Mouse (Mus musculus) heart, embryonic 14.5 days (tissue): Measurements from ENCODE around the gene Lrrc4b. TPM values are rescaled to one million over a fixed set of nuclear protein-coding genes. Genes with fewer than 3 reads are reported as not detected.

Experiments
- ATAC-seq: fragments of 200-750 bp; cut with Nextera tagmentation; 2 replicates; pipeline ENCODE4 v1.8.0; 2017; ENCODE audit warnings: low read depth, moderate TSS enrichment; ENCODE audit not compliant: insufficient number of reproducible peaks, insufficient read depth, low FRiP score
- H3K27ac ChIP-seq, 2 experiments: fragments of 200-500 bp in 1 of 2; fragments of 300-500 bp in 1 of 2; sonication (generic) in 1 of 2; replicated peaks in 1 of 2; 2 replicates each; pipeline ENCODE4 v1.5.1; 2012 to 2014; ENCODE audit warnings: low read depth in 2 of 2, low read length in 2 of 2, control low read depth in 1 of 2, mild to moderate bottlenecking in 1 of 2, mixed read lengths in 1 of 2; ENCODE audit not compliant: control insufficient read depth in 1 of 2, insufficient read depth in 1 of 2
- H3K27me3 ChIP-seq: fragments of 300-500 bp; sonication (generic); 2 replicates; pipeline ENCODE4 v1.6.1; 2014; ENCODE audit warnings: mild to moderate bottlenecking, low read length, control low read depth; ENCODE audit not compliant: control insufficient read depth, insufficient read depth
- H3K36me3 ChIP-seq: fragments of 300-500 bp; sonication (generic); 2 replicates; pipeline ENCODE4 v1.6.1; 2014; ENCODE audit warnings: mild to moderate bottlenecking, control low read depth, low read length, mixed read lengths; ENCODE audit not compliant: control insufficient read depth, insufficient read depth
- H3K4me1 ChIP-seq, 2 experiments: fragments of 200-500 bp in 1 of 2; fragments of 300-500 bp in 1 of 2; sonication (generic) in 1 of 2; 2 replicates each; pipeline ENCODE4 v1.6.1; 2012 to 2014; ENCODE audit warnings: low read length in 2 of 2, control low read depth in 1 of 2, mixed read lengths in 1 of 2; ENCODE audit not compliant: control insufficient read depth in 2 of 2, insufficient read depth in 2 of 2
- H3K4me2 ChIP-seq: fragments of 300-500 bp; sonication (generic); 2 replicates; pipeline ENCODE4 v1.6.1; 2014; ENCODE audit warnings: mild to moderate bottlenecking, low read length
- H3K4me3 ChIP-seq, 2 experiments: fragments of 200-500 bp in 1 of 2; fragments of 300-500 bp in 1 of 2; sonication (generic) in 1 of 2; 2 replicates each; pipeline ENCODE4 v1.5.1; 2012 to 2014; ENCODE audit warnings: low read length in 2 of 2, mild to moderate bottlenecking in 2 of 2, control low read depth in 1 of 2, low read depth in 1 of 2, moderate library complexity in 1 of 2; ENCODE audit not compliant: control insufficient read depth in 1 of 2, insufficient read depth in 1 of 2
- H3K9ac ChIP-seq: fragments of 300-500 bp; sonication (generic); 2 replicates; pipeline ENCODE4 v1.6.1; 2014; ENCODE audit warnings: mild to moderate bottlenecking, low read length
- H3K9me3 ChIP-seq: fragments of 300-500 bp; sonication (generic); 2 replicates; pipeline ENCODE4 v1.6.1; 2016; ENCODE audit warnings: low read length, control low read depth; ENCODE audit not compliant: control insufficient read depth
- WGBS: fragments of 180-500 bp; shearing (Covaris S2); extraction: QIAGEN DNeasy Blood & Tissue Kit; methylation state at CpG from one replicate; pipeline ENCODE4 v1.1.7; 2014; 5-methylcytosine and 5-hydroxymethylcytosine counted together
- polyA plus RNA-seq: library from polyadenylated mRNA; unstranded; fragments of >200 nt; fragmentation: Nextera tagmentation; extraction: Ambion mirVana; gene quantifications from 2 replicates; pipeline ENCODE4 v1.2.1, GENCODE M21; 2014

Lrrc4b gene
- polyA plus RNA-seq, 1 experiment from 2014 or later = 4.5 TPM

- Histone ChIP-seq H3K9ac (no peak overlapping the region), H3K9me3 (no peaks in the 10 kb centered on the region), H3K27ac (no peak overlapping the region), H3K4me3 (no peak overlapping the region), H3K4me2 (no peak overlapping the region), H3K27me3 (peaks cover 27% of the 10 kb centered on the region), H3K4me1 (peaks cover 8 to 10% of the 10 kb centered on the region in 2 experiments; a peak in 3 of 4 replicates), H3K36me3 (peaks cover 24% of the 10 kb centered on the region)
- ATAC-seq = no peak
- WGBS = 81% methylated on average over 31 of the region's 31 CpGs
Measured at GRCm38 (mm10) chr7:44460767-44461502, 32.1 kb downstream of the Lrrc4b start.

GRCm38 (mm10) chr7:44461503-44462217, 32.8 kb downstream of the Lrrc4b start:
- no peak overlapping the region for H3K4me3 ChIP-seq
- H3K9ac ChIP-seq = no peak overlapping the region
- H3K4me2 ChIP-seq = peak overlapping the region; percentile 62; the same call in 1 of the 2 replicates
- peaks cover 8 to 10% of the 10 kb centered on the region in 2 experiments; a peak in 3 of 4 replicates for H3K4me1 ChIP-seq
- 65% methylated on average over 54 of the region's 57 CpGs for WGBS
- no peaks in the 10 kb centered on the region for H3K9me3 ChIP-seq
- peaks cover 24% of the 10 kb centered on the region for H3K36me3 ChIP-seq
- H3K27ac ChIP-seq = no peak overlapping the region
- no peak for ATAC-seq
- H3K27me3 ChIP-seq = peaks cover 27% of the 10 kb centered on the region

- peaks cover 24% of the 10 kb centered on the region for H3K36me3 ChIP-seq
- no peaks in the 10 kb centered on the region for H3K9me3 ChIP-seq
- peaks cover 27% of the 10 kb centered on the region for H3K27me3 ChIP-seq
- no peak for ATAC-seq
- H3K4me2 ChIP-seq = peak overlapping the region; percentile 62
- 19% methylated on average over 75 of the region's 77 CpGs for WGBS
- H3K4me3 ChIP-seq = peak overlapping the region; percentile 5 to 14; a peak in 3 of 4 replicates
- H3K27ac ChIP-seq = no peak overlapping the region
- peak overlapping the region; percentile 55; the same call in 1 of the 2 replicates for H3K9ac ChIP-seq
- peaks cover 9 to 14% of the 10 kb centered on the region in 2 experiments; a peak in 3 of 4 replicates for H3K4me1 ChIP-seq
Measured at GRCm38 (mm10) chr7:44462218-44463055, 33.6 kb downstream of the Lrrc4b start.

GRCm38 (mm10) chr7:44463056-44463425, 34.2 kb downstream of the Lrrc4b start:
- peaks cover 9 to 16% of the 10 kb centered on the region in 2 experiments; a peak in 3 of 4 replicates for H3K4me1 ChIP-seq
- no peak for ATAC-seq
- H3K27ac ChIP-seq = no peak overlapping the region
- H3K4me2 ChIP-seq = peak overlapping the region; percentile 62; the same call in 1 of the 2 replicates
- no peaks in the 10 kb centered on the region for H3K9me3 ChIP-seq
- no peak overlapping the region for H3K4me3 ChIP-seq
- peak overlapping the region; percentile 55; the same call in 1 of the 2 replicates for H3K9ac ChIP-seq
- H3K36me3 ChIP-seq = peaks cover 24% of the 10 kb centered on the region
- WGBS = 40% methylated on average over 8 of the region's 8 CpGs
- H3K27me3 ChIP-seq = peaks cover 27% of the 10 kb centered on the region

- 85% methylated on average over 10 of the region's 10 CpGs for WGBS
Measured at GRCm38 (mm10) chr7:44463556-44464225, 34.9 kb downstream of the Lrrc4b start.

GRCm38 (mm10) chr7:44464511-44464910, 35.7 kb downstream of the Lrrc4b start:
- H3K9me3 ChIP-seq = no peaks in the 10 kb centered on the region
- peaks cover 27% of the 10 kb centered on the region for H3K27me3 ChIP-seq
- no peak for ATAC-seq
- no peak overlapping the region for H3K27ac ChIP-seq
- H3K4me2 ChIP-seq = no peak overlapping the region
- H3K9ac ChIP-seq = no peak overlapping the region
- H3K4me3 ChIP-seq = no peak overlapping the region
- WGBS = 37% methylated on average over 4 of the region's 4 CpGs
- H3K36me3 ChIP-seq = peaks cover 21% of the 10 kb centered on the region
- H3K4me1 ChIP-seq = peaks cover 21 to 29% of the 10 kb centered on the region in 2 experiments

More at GRCm38 (mm10) chr7:44463556-44464225, 34.9 kb downstream of the Lrrc4b start:
- no peak overlapping the region for H3K4me2 ChIP-seq
- no peak for ATAC-seq
- no peak overlapping the region for H3K9ac ChIP-seq
- no peaks in the 10 kb centered on the region for H3K9me3 ChIP-seq
- H3K4me1 ChIP-seq = peaks cover 13 to 21% of the 10 kb centered on the region in 2 experiments
- peaks cover 21% of the 10 kb centered on the region for H3K36me3 ChIP-seq
- no peak overlapping the region for H3K27ac ChIP-seq
- no peak overlapping the region for H3K4me3 ChIP-seq
- H3K27me3 ChIP-seq = peaks cover 27% of the 10 kb centered on the region

GRCm38 (mm10) chr7:44465111-44465510, 36.3 kb downstream of the Lrrc4b start, which contains the start of gene Aspdh:
Aspdh (plus strand) TSS chr7:44465391.
- ATAC-seq = no peak
- no peak within 1 kb of the TSS for H3K9ac ChIP-seq
- WGBS = 70% methylated on average over 2 of the region's 2 CpGs
- no peak within 1 kb of the TSS for H3K27ac ChIP-seq
- H3K4me2 ChIP-seq = no peak within 1 kb of the TSS
- peaks cover 27 to 35% of the 10 kb centered on the region in 2 experiments for H3K4me1 ChIP-seq
- H3K36me3 ChIP-seq = peaks cover 21% of the 10 kb centered on the region
- H3K4me3 ChIP-seq = no peak within 1 kb of the TSS
- peaks cover 25% of the 10 kb centered on the region for H3K27me3 ChIP-seq
- H3K9me3 ChIP-seq = no peaks in the 10 kb centered on the region
